Mouse (Mus musculus): Measurements from ENCODE around the gene Ttll4.

DNA sequence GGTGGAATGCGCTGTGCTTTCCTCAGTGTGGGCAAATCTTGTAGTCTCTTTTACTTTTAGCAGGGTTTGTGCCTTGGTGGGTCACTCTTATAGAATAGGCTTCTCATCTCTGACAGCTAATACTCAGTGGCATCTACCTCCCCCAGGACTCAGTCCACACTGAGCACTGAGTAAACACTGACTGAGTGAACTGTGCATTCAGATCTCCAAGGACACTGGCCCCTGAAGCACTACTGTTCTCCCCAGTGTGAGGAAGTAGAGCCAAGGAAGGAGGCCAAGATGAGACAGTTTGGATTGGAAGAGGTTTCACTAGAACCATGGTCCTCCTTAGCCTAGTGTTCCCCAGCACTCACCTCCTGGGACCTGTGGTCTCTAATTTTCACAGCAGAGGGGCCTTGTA, 36.8 kb downstream of the Ttll4 start:
- no peak for TF ChIP-seq CTCF (IDR thresholded peaks at IDR 0.05; ENCODE audit: low read depth)
- no peak for TF ChIP-seq EP300 (IDR thresholded peaks at IDR 0.05; ENCODE audit: low read depth)

Measured in heart, postnatal 0 days (tissue).